Mouse (Mus musculus): ENCODE results near the gene Hspa13. TPM values are rescaled to one million over a fixed set of nuclear protein-coding genes. Genes with fewer than 3 reads are reported as not detected.

Hspa13 gene
- total RNA-seq (2023) = 10.0 TPM

GRCm38 (mm10) chr16:75766388-75767249 lies at the start of gene Hspa13:
Gene Hspa13 (minus strand): TSS chr16:75767104.

Other genes with a start within 250 kb of the Hspa13 start
- not detected for gene Lipi, start 181.0 kb downstream of the Hspa13 start, total RNA-seq (2023)
- not detected for gene Rbm11, start 174.3 kb downstream of the Hspa13 start, total RNA-seq (2023)

Measured in CD8-positive naive resting alpha-beta T cell, adult 57 days (primary cell).